Mouse (Mus musculus) kidney, adult 2 months (tissue): Measurements from ENCODE around the gene Tmem176a. TPM values are rescaled to one million over a fixed set of nuclear protein-coding genes. Genes with fewer than 3 reads are reported as not detected.

Experiments
- DNase-seq: peaks from one replicate; pipeline ENCODE4 v3.0.0; 2021
- H3K27ac ChIP-seq: fragments of 200-500 bp; 2 replicates; pipeline ENCODE4 v1.5.1; 2012; ENCODE audit warnings: low read depth, low read length, control low read depth, inconsistent platforms; ENCODE audit not compliant: insufficient read depth
- H3K27me3 ChIP-seq: fragments of 200-500 bp; replicated peaks from 2 replicates; pipeline ENCODE4 v1.6.1; 2012; ENCODE audit warnings: mild to moderate bottlenecking, moderate library complexity, low read length, inconsistent platforms; ENCODE audit not compliant: control insufficient read depth, insufficient read depth
- H3K36me3 ChIP-seq: fragments of 200-500 bp; 2 replicates; pipeline ENCODE4 v1.6.1; 2012; ENCODE audit warnings: mild to moderate bottlenecking, moderate library complexity, low read length, inconsistent platforms; ENCODE audit not compliant: control insufficient read depth, insufficient read depth
- H3K4me1 ChIP-seq: fragments of 200-500 bp; 2 replicates; pipeline ENCODE4 v1.6.1; 2011; ENCODE audit warnings: low read length; ENCODE audit not compliant: control insufficient read depth, insufficient read depth
- H3K4me3 ChIP-seq: fragments of 200-500 bp; 2 replicates; pipeline ENCODE4 v1.5.1; 2011; ENCODE audit warnings: mild to moderate bottlenecking, low read depth, low read length, control low read depth; ENCODE audit not compliant: insufficient read depth
- CTCF ChIP-seq: fragments of 200-500 bp; conservative IDR thresholded peaks from 2 replicates; pipeline ENCODE4 v1.5.1; 2011; ENCODE audit warnings: low read depth, mild to moderate bottlenecking, control low read depth, low read length, moderate library complexity, mixed read lengths; ENCODE audit not compliant: insufficient read depth, insufficient read length
- POLR2A ChIP-seq: fragments of 200-500 bp; IDR thresholded peaks from one replicate; pipeline ENCODE4 v1.6.1; 2011; ENCODE audit warnings: low read depth, low read length, control low read depth
- WGBS: fragments of 180-500 bp; shearing (Covaris S2); methylation state at CpG from one replicate; pipeline ENCODE4 v1.1.7; 2018; 5-methylcytosine and 5-hydroxymethylcytosine counted together
- polyA plus RNA-seq: library from polyadenylated mRNA; depleted of rRNA; stranded (reverse); fragments of >200 nt; gene quantifications from 2 replicates; pipeline ENCODE4 v1.2.3, GENCODE M21; 2012

Tmem176a gene
- polyA plus RNA-seq, 1 experiment: 544 TPM

DNA sequence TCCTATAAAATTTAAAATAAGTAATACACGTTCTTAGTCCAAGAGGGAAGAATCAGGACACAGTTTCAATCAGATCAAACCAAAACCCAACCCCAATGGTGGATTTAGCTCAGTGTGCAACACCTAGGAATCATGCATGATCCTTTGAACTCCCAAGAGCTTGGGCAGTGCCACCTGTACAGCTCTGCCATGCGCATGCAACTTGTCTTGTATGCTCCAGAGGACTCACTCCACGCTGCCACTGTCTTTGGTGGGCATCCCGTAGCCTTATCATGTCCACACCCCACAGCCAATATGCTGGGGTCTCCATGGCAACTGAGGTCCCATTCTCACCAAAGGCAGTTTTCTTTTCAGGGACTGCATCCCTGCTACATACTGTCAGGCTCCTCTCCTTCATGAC is 26.4 kb downstream of the Tmem176a start:
- no peaks in the 10 kb centered on the region for H3K36me3 ChIP-seq
- no peak overlapping the region for H3K4me3 ChIP-seq
- WGBS: 75% methylated on average over 4 of the region's 4 CpGs
- no peak for DNase-seq
- H3K4me1 ChIP-seq: peaks cover 55% of the 10 kb centered on the region
- TF ChIP-seq CTCF: no peak
- no peak for TF ChIP-seq POLR2A
- peak overlapping the region; percentile 48 for H3K27ac ChIP-seq
- no peaks in the 10 kb centered on the region for H3K27me3 ChIP-seq

DNA sequence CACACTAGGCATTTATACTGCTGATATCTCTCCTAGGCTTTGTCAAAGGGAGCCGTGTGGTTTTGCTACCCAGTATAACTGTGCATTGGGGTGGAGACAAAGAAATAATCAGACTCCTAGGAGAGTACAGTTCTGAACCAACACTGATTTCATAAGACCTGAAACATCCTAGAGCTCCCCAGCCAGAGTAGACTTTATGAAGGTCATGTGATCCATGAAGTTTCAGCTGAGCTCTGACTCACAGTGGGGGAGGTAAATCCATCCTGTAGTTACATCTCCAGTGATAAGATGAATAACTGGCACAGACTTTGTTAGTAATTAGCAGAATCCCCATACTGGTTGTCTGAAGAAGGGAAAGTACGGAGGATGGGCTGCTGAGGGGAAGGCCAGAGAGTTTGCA is 29.1 kb downstream of the Tmem176a start:
- TF ChIP-seq CTCF: no peak
- no peak for TF ChIP-seq POLR2A
- no peak overlapping the region for H3K4me3 ChIP-seq
- WGBS: 72% methylated on average over 2 of the region's 2 CpGs
- H3K36me3 ChIP-seq: no peaks in the 10 kb centered on the region
- no peaks in the 10 kb centered on the region for H3K27me3 ChIP-seq
- peaks cover 61% of the 10 kb centered on the region for H3K4me1 ChIP-seq
- no peak overlapping the region for H3K27ac ChIP-seq
- no peak for DNase-seq

DNA sequence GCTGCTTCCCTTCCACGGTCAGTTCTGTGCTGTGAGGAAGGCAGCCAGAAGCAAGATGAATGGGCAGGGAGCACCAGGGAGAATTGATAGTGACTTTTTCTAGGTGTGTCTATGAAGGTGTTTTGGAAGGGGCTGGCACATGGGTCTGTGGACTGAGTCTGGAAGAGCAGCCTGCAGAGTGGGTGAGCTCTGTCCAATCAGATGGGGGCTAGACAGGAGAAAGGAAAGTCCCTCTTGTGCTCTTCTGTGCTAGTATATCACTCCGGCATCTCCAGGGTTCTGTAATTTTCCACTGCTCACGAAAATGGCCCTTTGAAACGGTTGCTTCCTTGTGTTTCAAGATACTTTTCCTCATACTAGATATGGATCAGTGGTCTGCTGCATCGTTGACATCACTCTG is 31.9 kb downstream of the Tmem176a start, which contains the start of gene Aoc1:
Gene Aoc1 (plus strand): TSS at position 301 of the 400 bp plus-strand sequence.
- Histone ChIP-seq H3K27me3 (no peaks in the 10 kb centered on the region), H3K4me3 (no peak within 1 kb of the TSS), H3K36me3 (no peaks in the 10 kb centered on the region), H3K4me1 (peaks cover 62% of the 10 kb centered on the region), H3K27ac (peak within 1 kb of the TSS; percentile 80)
- no peak for DNase-seq
- no peak for TF ChIP-seq POLR2A
- TF ChIP-seq CTCF: no peak
- 47% methylated on average over 5 of the region's 5 CpGs for WGBS

DNA sequence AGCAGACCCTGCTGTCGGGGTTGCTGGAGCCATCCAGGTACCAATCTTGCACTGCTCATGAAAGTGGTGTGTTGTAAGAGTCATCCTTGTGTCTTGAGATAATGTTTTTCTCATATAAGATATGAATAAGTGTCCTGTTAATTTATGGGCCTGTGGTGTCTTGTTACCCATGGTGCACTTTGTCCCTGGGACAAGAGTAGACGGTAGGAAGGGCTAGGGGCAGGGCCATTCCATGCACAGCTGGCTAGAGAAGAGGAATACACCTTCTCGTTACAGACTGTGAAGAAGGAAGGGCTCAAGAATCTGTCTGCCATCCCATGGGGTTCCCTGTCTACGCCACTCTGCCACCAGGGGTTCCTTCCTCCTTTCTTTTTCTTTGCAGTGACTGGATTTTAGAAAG is 33.9 kb downstream of the Tmem176a start:
- peaks cover 64% of the 10 kb centered on the region for H3K4me1 ChIP-seq
- DNase-seq: peak; percentile 50
- H3K27ac ChIP-seq: peak overlapping the region; percentile 80
- H3K4me3 ChIP-seq: no peak overlapping the region
- no peaks in the 10 kb centered on the region for H3K27me3 ChIP-seq
- no peak for TF ChIP-seq CTCF
- no peak for TF ChIP-seq POLR2A
- 73% methylated on average over 4 of the region's 4 CpGs for WGBS
- H3K36me3 ChIP-seq: no peaks in the 10 kb centered on the region

DNA sequence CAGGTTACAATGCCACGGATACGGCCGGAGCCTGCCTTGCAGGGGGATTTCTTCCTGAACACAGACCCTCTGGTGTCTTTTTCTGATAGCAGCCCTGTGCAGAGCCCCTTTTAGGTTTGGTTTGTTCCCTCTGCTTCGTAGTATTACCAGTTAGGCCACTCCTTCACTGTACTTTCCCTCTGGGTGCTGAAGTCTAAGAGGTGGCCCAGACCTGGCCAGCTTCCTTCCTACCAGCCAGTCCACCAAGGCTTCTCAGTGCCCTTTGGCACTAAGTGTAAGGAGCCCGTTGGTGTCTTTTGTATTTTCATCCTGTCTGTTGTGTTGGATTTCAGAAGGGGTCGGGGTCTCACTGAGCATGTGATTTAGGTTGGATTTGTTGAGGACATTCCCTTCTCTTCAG is 34.8 kb downstream of the Tmem176a start:
- Histone ChIP-seq H3K4me3 (no peak overlapping the region), H3K4me1 (peaks cover 55% of the 10 kb centered on the region), H3K27me3 (no peaks in the 10 kb centered on the region), H3K36me3 (no peaks in the 10 kb centered on the region), H3K27ac (peak overlapping the region; percentile 98)
- DNase-seq: peak; percentile 76
- no peak for TF ChIP-seq POLR2A
- TF ChIP-seq CTCF: no peak
- 70% methylated on average over 6 of the region's 6 CpGs for WGBS

DNA sequence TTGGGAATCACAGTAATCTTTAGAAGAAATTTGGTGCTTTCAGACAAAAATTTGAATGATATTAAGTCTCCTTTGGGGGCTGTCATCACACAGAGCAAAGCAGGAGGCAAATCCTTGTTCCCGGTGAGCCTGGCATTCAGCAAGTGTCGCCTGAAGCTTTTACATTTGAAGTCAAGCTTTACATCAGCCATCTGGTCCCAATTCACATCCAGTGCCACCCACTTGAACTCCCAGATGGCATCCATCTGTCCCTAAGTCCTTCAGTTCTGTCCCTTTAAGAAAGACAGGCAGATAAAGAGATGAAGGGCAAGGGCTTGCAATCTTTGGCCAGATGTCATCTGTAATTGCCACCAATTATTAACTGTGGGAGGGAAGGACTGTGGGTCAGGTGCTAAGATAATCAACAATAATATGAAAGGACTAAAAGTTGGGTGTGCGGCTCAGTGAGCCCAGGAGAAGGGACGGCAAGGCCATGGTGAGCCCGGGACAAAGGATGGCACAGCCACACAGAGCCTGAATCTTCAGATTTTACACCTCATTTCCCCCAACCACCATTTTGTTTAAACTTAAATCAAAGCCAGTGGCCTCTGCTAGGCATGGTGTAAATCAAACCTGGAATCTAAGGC is 35.9 kb downstream of the Tmem176a start:
- H3K27me3 ChIP-seq: no peaks in the 10 kb centered on the region
- H3K4me1 ChIP-seq: peaks cover 49% of the 10 kb centered on the region
- TF ChIP-seq POLR2A (peak; percentile 43), CTCF (no peak)
- DNase-seq: peak; percentile 70
- H3K36me3 ChIP-seq: no peaks in the 10 kb centered on the region
- H3K4me3 ChIP-seq: no peak overlapping the region
- 56% methylated on average over 5 of the region's 5 CpGs for WGBS
- H3K27ac ChIP-seq: peak overlapping the region; percentile 95

DNA sequence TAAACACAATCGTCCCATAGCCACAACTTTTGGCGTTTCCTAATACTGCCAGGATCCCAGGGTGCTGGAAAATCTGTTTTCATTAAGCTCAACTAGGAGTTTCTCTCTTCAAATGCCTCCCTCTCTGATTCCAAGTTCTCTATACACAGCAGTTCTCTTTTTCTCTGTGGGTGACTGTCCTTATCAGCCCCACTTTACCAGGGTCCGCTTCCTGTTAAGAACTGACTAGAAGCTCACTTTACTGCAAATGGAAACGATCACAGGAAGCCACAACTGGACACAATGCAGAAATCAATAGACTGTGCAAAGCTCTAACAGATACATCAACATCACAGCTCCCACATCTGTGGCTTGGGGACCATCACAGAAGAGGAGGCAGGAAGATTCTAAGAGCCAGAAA is 53.5 kb downstream of the Tmem176a start:
- no peak overlapping the region for H3K4me3 ChIP-seq
- H3K4me1 ChIP-seq: peaks cover 24% of the 10 kb centered on the region
- peaks cover 9% of the 10 kb centered on the region; the same call in 1 of the 2 replicates for H3K36me3 ChIP-seq
- 67% methylated on average over 4 of the region's 4 CpGs for WGBS
- H3K27me3 ChIP-seq: no peaks in the 10 kb centered on the region
- TF ChIP-seq CTCF: no peak
- TF ChIP-seq POLR2A: no peak
- H3K27ac ChIP-seq: peak overlapping the region; percentile 30
- DNase-seq: no peak
